8 mouse cellular contexts compared by ENCODE assay signal in genomic region chrX:58038061-58039007, GRCm38 (mm10). TPM values are rescaled to one million over a fixed set of nuclear protein-coding genes. Genes with fewer than 3 reads are reported as not detected.
DNase-seq lines count a peak whose midpoint lies in the region; ATAC-seq and TF ChIP-seq lines count a peak whose summit lies in the region.
"Had no signal": no experiment of that assay in that cellular context is flagged by ENCODE, and none has a peak within 500 bp of the region (broad histone marks: within the 10 kb centered on the region; RNA-seq: fewer than 3 reads in every experiment).

No protein-coding gene starts in this region.

- H3K9ac ChIP-seq in forebrain, postnatal 0 days = no peak overlapping the region
- peak overlapping the region; percentile 55 for H3K9ac ChIP-seq in midbrain, embryonic 13.5 days (replicated peaks)

- TF ChIP-seq CTCF in forebrain, postnatal 0 days (IDR thresholded peaks at IDR 0.05; ENCODE audit: low read depth) = no peak

- no peaks in the 10 kb centered on the region for H3K4me1 ChIP-seq in forebrain, postnatal 0 days (ENCODE audit: insufficient read depth)
- peaks cover 7% of the 10 kb centered on the region; the same call in 1 of the 2 replicates for H3K4me1 ChIP-seq in midbrain, embryonic 13.5 days (replicated peaks)

- no peaks in the 10 kb centered on the region; the same call in none of the 2 replicates for H3K27me3 ChIP-seq in forebrain, postnatal 0 days (ENCODE audit: insufficient read depth, low read length)
- H3K27me3 ChIP-seq in midbrain, embryonic 13.5 days = peaks cover 3% of the 10 kb centered on the region; the same call in 1 of the 2 replicates

- DNase-seq in R1 (ENCODE audit: low read depth, low spot score) = peak; percentile 93
- DNase-seq in cerebellum, adult 18-20 months = peak; percentile 58 to 61
- no peak for DNase-seq in forebrain, postnatal 0 days
- DNase-seq in spleen, postnatal 4 days (ENCODE audit: low spot score in 2 of 2) = no peak
- no peak for DNase-seq in left cerebral cortex, adult 11 months (ENCODE audit: low spot score)

- ATAC-seq in forebrain, postnatal 0 days = peak; percentile 92
- ATAC-seq in midbrain, embryonic 13.5 days = peak; percentile 95
- ATAC-seq in frontal cortex, adult (ENCODE audit: low TSS enrichment) = no peak

- H3K4me2 ChIP-seq in forebrain, postnatal 0 days (ENCODE audit: low read depth) = peak overlapping the region; percentile 26
- peak overlapping the region; percentile 53 for H3K4me2 ChIP-seq in midbrain, embryonic 13.5 days (replicated peaks)

- peak overlapping the region; percentile 34 for H3K4me3 ChIP-seq in forebrain, postnatal 0 days (ENCODE audit: low read depth, low read length)
- peak overlapping the region; percentile 39 for H3K4me3 ChIP-seq in midbrain, embryonic 13.5 days (replicated peaks)

- 29% methylated on average over 68 of the region's 70 CpGs for WGBS in forebrain, postnatal 0 days
- WGBS in midbrain, embryonic 13.5 days = 25% methylated on average over 55 of the region's 70 CpGs

- peak overlapping the region; percentile 45 for H3K27ac ChIP-seq in forebrain, postnatal 0 days (ENCODE audit: low read depth, low read length)
- peak overlapping the region; percentile 83 for H3K27ac ChIP-seq in midbrain, embryonic 13.5 days

- H3K36me3 ChIP-seq in forebrain, postnatal 0 days (ENCODE audit: insufficient read depth) = no peaks in the 10 kb centered on the region
- H3K36me3 ChIP-seq in midbrain, embryonic 13.5 days = no peaks in the 10 kb centered on the region

- H3K9me3 ChIP-seq in forebrain, postnatal 0 days (ENCODE audit: low read length) = no peaks in the 10 kb centered on the region
- no peaks in the 10 kb centered on the region for H3K9me3 ChIP-seq in midbrain, embryonic 13.5 days

RNA-seq across cellular contexts. Expression of gene Zic3, which starts 15.8 kb away (rescaled TPM):
- 10.1 and 16.6 TPM in 2 replicates for total RNA-seq in forebrain, postnatal 0 days (2014; rRNA removed)
- 10.2 and 13.3 TPM in 2 replicates for polyA plus RNA-seq in forebrain, postnatal 0 days (2015; fragmentation: Nextera tagmentation; extraction: Ambion mirVana)
- polyA plus RNA-seq in midbrain, embryonic 13.5 days (2015; fragmentation: Nextera tagmentation; extraction: Ambion mirVana) = 31.7 and 32.7 TPM in 2 replicates
- total RNA-seq: neutrophil, adult 5-6 weeks had no signal

Comparison
In these comparisons a context has a peak if more than half of its experiments do, and no peak if none do; other contexts are left out.
1. DNase-seq: peak in R1 (single experiment) and cerebellum, adult 18-20 months (2 of 2); none in forebrain, postnatal 0 days (single experiment), spleen, postnatal 4 days (0 of 2) and left cerebral cortex, adult 11 months (single experiment).